22 mouse cellular contexts compared by ENCODE assay signal in genomic region chr1:118531259-118531658, GRCm38 (mm10).
DNase-seq lines count a peak whose midpoint lies in the region; ATAC-seq and TF ChIP-seq lines count a peak whose summit lies in the region.
"Had no signal": no experiment of that assay in that cellular context is flagged by ENCODE, and none has a peak within 500 bp of the region (broad histone marks: within the 10 kb centered on the region; RNA-seq: fewer than 3 reads in every experiment).

No protein-coding gene starts in this region.

- 86% methylated on average over 3 of the region's 3 CpGs for WGBS in forebrain, embryonic 14.5 days
- WGBS in forebrain, embryonic 10.5 days, result 93% methylated on average over 3 of the region's 3 CpGs

- no peak for TF ChIP-seq EP300 in MEL (IDR thresholded peaks at IDR 0.05; ENCODE audit: low read depth in 1 of 2, low read length in 2 of 2)

- no peak overlapping the region for H3K4me2 ChIP-seq in forebrain, embryonic 14.5 days (ENCODE audit: low read length)
- H3K4me2 ChIP-seq: embryonic facial prominence, embryonic 13.5 days; heart, embryonic 12.5 days; hindbrain, embryonic 12.5 days had no signal

- intact Hi-C loops in heart, postnatal 10 days (cut with DNase I), result no loop called here

- TF ChIP-seq POLR2A in MEL (IDR thresholded peaks at IDR 0.05; ENCODE audit: control insufficient read depth in 1 of 2, insufficient read depth in 1 of 2, low read depth in 1 of 2, low read length in 2 of 2, poor library complexity in 1 of 2), result no peak

- H3K79me2 ChIP-seq in MEL (ENCODE audit: control insufficient read depth, insufficient read depth, low read length, poor library complexity), result no peaks in the 10 kb centered on the region

- peak; percentile 37 for DNase-seq in forebrain, embryonic 14.5 days (ENCODE audit: low spot score)
- DNase-seq in forebrain, embryonic 10.5 days (ENCODE audit: extremely low spot score, low spot score), result no peak
- peak; percentile 10 for DNase-seq in MEL (ENCODE audit: low read depth, low spot score)
- DNase-seq in layer of hippocampus, adult 2 months (ENCODE audit: low spot score in 2 of 2), result peak; percentile 42 to 58
- DNase-seq in telencephalon, adult 2 months (ENCODE audit: low read depth, low spot score), result peak; percentile 12
- DNase-seq in heart, postnatal 10 days, result no peak
- no peak for DNase-seq in right cerebral cortex, postnatal 36 days (ENCODE audit: low spot score in 2 of 2)
- DNase-seq: adrenal gland, postnatal 25 days; B cell, adult 2 months; cerebellum, adult 11-12 months; cerebellum, adult 9-11 months; cerebellum, postnatal 36 days; gastrocnemius, adult 2 months; gastrocnemius, postnatal 25 days; heart, postnatal 36 days; kidney, adult 11 months had no signal

- H3K4me3 ChIP-seq in forebrain, embryonic 14.5 days (ENCODE audit: low read depth, low read length), result no peak overlapping the region
- no peak overlapping the region for H3K4me3 ChIP-seq in forebrain, embryonic 10.5 days
- no peak overlapping the region for H3K4me3 ChIP-seq in MEL (ENCODE audit: control insufficient read depth in 1 of 2, insufficient read depth in 1 of 2, low read depth in 2 of 2, low read length in 2 of 2)
- no peak overlapping the region for H3K4me3 ChIP-seq in layer of hippocampus, adult 2 months
- H3K4me3 ChIP-seq: embryonic facial prominence, embryonic 13.5 days; gastrocnemius, adult 2 months; heart, embryonic 12.5 days; hindbrain, embryonic 12.5 days had no signal

- H3K9ac ChIP-seq in forebrain, embryonic 14.5 days (ENCODE audit: low read length), result no peak overlapping the region
- H3K9ac ChIP-seq in MEL (ENCODE audit: control insufficient read depth, low read depth, low read length, poor library complexity, severe bottlenecking), result no peak overlapping the region
- H3K9ac ChIP-seq: embryonic facial prominence, embryonic 13.5 days; heart, embryonic 12.5 days; hindbrain, embryonic 12.5 days had no signal

- no peak for TF ChIP-seq CTCF in MEL (IDR thresholded peaks at IDR 0.05 in 2 of 3, conservative IDR thresholded peaks at IDR 0.05 in 1 of 3; ENCODE audit: control insufficient read depth in 1 of 3, insufficient read depth in 1 of 3, low read depth in 2 of 3, low read length in 3 of 3, poor library complexity in 1 of 3, severe bottlenecking in 1 of 3)
- TF ChIP-seq CTCF in layer of hippocampus, adult 2 months (conservative IDR thresholded peaks at IDR 0.05), result no peak; the same call in 1 of the 2 replicates

- H3K9me3 ChIP-seq in forebrain, embryonic 14.5 days (replicated peaks; ENCODE audit: control insufficient read depth, low read length), result no peaks in the 10 kb centered on the region
- H3K9me3 ChIP-seq in forebrain, embryonic 10.5 days, result peaks cover 3% of the 10 kb centered on the region; the same call in 1 of the 2 replicates
- H3K9me3 ChIP-seq in MEL (replicated peaks; ENCODE audit: insufficient read depth, low read length), result no peaks in the 10 kb centered on the region
- H3K9me3 ChIP-seq: embryonic facial prominence, embryonic 13.5 days; G1E; heart, embryonic 12.5 days; hindbrain, embryonic 12.5 days had no signal

- H3K36me3 ChIP-seq in forebrain, embryonic 14.5 days (ENCODE audit: control insufficient read depth, insufficient read depth, low read length), result peaks cover 90% of the 10 kb centered on the region
- H3K36me3 ChIP-seq in forebrain, embryonic 10.5 days (replicated peaks), result peaks cover 100% of the 10 kb centered on the region
- peaks cover 0 to 8% of the 10 kb centered on the region in 2 experiments; a peak in 2 of 4 replicates for H3K36me3 ChIP-seq in MEL (ENCODE audit: control insufficient read depth in 1 of 2, insufficient read depth in 2 of 2, low read length in 2 of 2)

- no peak overlapping the region for H3K27ac ChIP-seq in forebrain, embryonic 14.5 days (ENCODE audit: low read depth, low read length)
- H3K27ac ChIP-seq in forebrain, embryonic 10.5 days, result no peak overlapping the region
- no peak overlapping the region for H3K27ac ChIP-seq in MEL (ENCODE audit: control insufficient read depth, low read depth, low read length)
- no peak overlapping the region; the same call in 1 of the 2 replicates for H3K27ac ChIP-seq in layer of hippocampus, adult 2 months
- H3K27ac ChIP-seq: embryonic facial prominence, embryonic 13.5 days; gastrocnemius, adult 2 months; hindbrain, embryonic 12.5 days; hindbrain, postnatal 0 days had no signal

- H3K4me1 ChIP-seq in forebrain, embryonic 14.5 days (ENCODE audit: control insufficient read depth, insufficient read depth, low read length), result no peaks in the 10 kb centered on the region
- H3K4me1 ChIP-seq in forebrain, embryonic 10.5 days, result no peaks in the 10 kb centered on the region
- H3K4me1 ChIP-seq in MEL (ENCODE audit: control insufficient read depth in 1 of 2, insufficient read depth in 2 of 2, low read length in 2 of 2), result no peaks in the 10 kb centered on the region
- H3K4me1 ChIP-seq: embryonic facial prominence, embryonic 13.5 days; heart, embryonic 12.5 days; hindbrain, embryonic 12.5 days had no signal

- TF ChIP-seq RAD21 in MEL (IDR thresholded peaks at IDR 0.05; ENCODE audit: low read depth, low read length), result no peak

- no peaks in the 10 kb centered on the region for H3K27me3 ChIP-seq in forebrain, embryonic 14.5 days (replicated peaks; ENCODE audit: control insufficient read depth, insufficient read depth, low read length)
- H3K27me3 ChIP-seq in forebrain, embryonic 10.5 days (ENCODE audit: poor library complexity, severe bottlenecking), result no peaks in the 10 kb centered on the region
- H3K27me3 ChIP-seq in MEL (ENCODE audit: control insufficient read depth in 1 of 2, insufficient read depth in 2 of 2, low read length in 2 of 2), result no peaks in the 10 kb centered on the region
- H3K27me3 ChIP-seq: embryonic facial prominence, embryonic 13.5 days; heart, embryonic 12.5 days; hindbrain, embryonic 12.5 days had no signal

- ATAC-seq in forebrain, embryonic 14.5 days, result no peak
- ATAC-seq: CD4-positive, CD25-positive, alpha-beta regulatory T cell, adult 4 months; hindbrain, postnatal 0 days had no signal

TF ChIP-seq in MEL, 35 proteins besides CTCF, POLR2A, EP300 and RAD21:
- TF ChIP-seq E2F4 (IDR thresholded peaks at IDR 0.05; ENCODE audit: borderline replicate concordance, low read depth, low read length), result no peak
- no peak for TF ChIP-seq CHD1 (IDR thresholded peaks at IDR 0.05; ENCODE audit: low read depth, low read length)
- no peak for TF ChIP-seq USF2 (IDR thresholded peaks at IDR 0.05; ENCODE audit: borderline replicate concordance in 1 of 2, insufficient read depth in 1 of 2, low read depth in 1 of 2, low read length in 2 of 2)
- TF ChIP-seq SIN3A (IDR thresholded peaks at IDR 0.05; ENCODE audit: low read length), result no peak

Comparison
In these comparisons a context has a peak if more than half of its experiments do, and no peak if none do; other contexts are left out.
1. DNase-seq: peak in forebrain, embryonic 14.5 days (single experiment), MEL (single experiment), layer of hippocampus, adult 2 months (2 of 2) and telencephalon, adult 2 months (single experiment); none in forebrain, embryonic 10.5 days (single experiment), heart, postnatal 10 days (0 of 2) and right cerebral cortex, postnatal 36 days (0 of 2).